Mouse (Mus musculus) c-Kit-positive CD71-negative TER-119-negative erythroid progenitor cells, embryonic 14.5 days (primary cell): ENCODE data around the gene Ripor3.

ENCODE experiments used
- DNase-seq: peaks from one replicate; pipeline ENCODE4 v3.0.0-alpha.2; 2013; ENCODE audit warnings: low read depth

Gene Ripor3

GRCm38 (mm10) chr2:167986762-167987161 is 23.7 kb downstream of the Ripor3 start:
- DNase-seq: peak; percentile 33

- DNase-seq: no peak
Measured at GRCm38 (mm10) chr2:167984946-167985345, 25.5 kb downstream of the Ripor3 start.

GRCm38 (mm10) chr2:167984371-167984770 is 26.0 kb downstream of the Ripor3 start:
- no peak for DNase-seq

- DNase-seq: no peak
Measured at GRCm38 (mm10) chr2:167982646-167983045, 27.8 kb downstream of the Ripor3 start.

GRCm38 (mm10) chr2:167980391-167980790 is 30.0 kb downstream of the Ripor3 start:
- no peak for DNase-seq

- no peak for DNase-seq
Measured at GRCm38 (mm10) chr2:167978271-167978670, 32.1 kb downstream of the Ripor3 start.

- no peak for DNase-seq
Measured at GRCm38 (mm10) chr2:167975746-167976145, 34.7 kb downstream of the Ripor3 start.

GRCm38 (mm10) chr2:167972809-167973208 is 37.6 kb downstream of the Ripor3 start:
- DNase-seq: no peak

GRCm38 (mm10) chr2:167972146-167972545 is 38.3 kb downstream of the Ripor3 start:
- no peak for DNase-seq

GRCm38 (mm10) chr2:167969851-167970541 is 40.4 kb downstream of the Ripor3 start:
- no peak for DNase-seq

GRCm38 (mm10) chr2:167968504-167968903 is 41.9 kb downstream of the Ripor3 start:
- no peak for DNase-seq

GRCm38 (mm10) chr2:167965911-167966310 is 44.5 kb downstream of the Ripor3 start:
- DNase-seq: no peak

- no peak for DNase-seq
Measured at GRCm38 (mm10) chr2:167964320-167964719, 46.1 kb downstream of the Ripor3 start.

- no peak for DNase-seq
Measured at GRCm38 (mm10) chr2:167963778-167964300, 46.6 kb downstream of the Ripor3 start.

- DNase-seq: no peak
Measured at GRCm38 (mm10) chr2:167963176-167963575, 47.2 kb downstream of the Ripor3 start.

GRCm38 (mm10) chr2:167962347-167962746 is 48.1 kb downstream of the Ripor3 start:
- no peak for DNase-seq

- DNase-seq: no peak
Measured at GRCm38 (mm10) chr2:167960584-167960983, 49.8 kb downstream of the Ripor3 start.

- DNase-seq: no peak
Measured at GRCm38 (mm10) chr2:167959996-167960395, 50.4 kb downstream of the Ripor3 start.

GRCm38 (mm10) chr2:167959384-167959911 is 51.0 kb downstream of the Ripor3 start:
- DNase-seq: no peak

- no peak for DNase-seq
Measured at GRCm38 (mm10) chr2:167958843-167959242, 51.6 kb downstream of the Ripor3 start.

GRCm38 (mm10) chr2:167958082-167958788 is 52.2 kb downstream of the Ripor3 start:
- no peak for DNase-seq

- no peak for DNase-seq
Measured at GRCm38 (mm10) chr2:167957539-167957938, 52.9 kb downstream of the Ripor3 start.

GRCm38 (mm10) chr2:167954928-167955327 is 55.5 kb downstream of the Ripor3 start:
- DNase-seq: no peak
